Mouse (Mus musculus) E14TG2a.4 (cell line): ENCODE measurements around the gene Dynlt1a.
"Not testable (repeated sequence)": the region's sequence is repeated elsewhere in the genome, so short reads cannot be mapped to it uniquely, and the experiment has no call there.

ENCODE experiments used
- H3K27me3 ChIP-seq: 2 replicates; pipeline ENCODE4 v1.6.1; 2014; ENCODE audit warnings: low read length, control low read depth; ENCODE audit not compliant: insufficient read depth
- H3K36me3 ChIP-seq: 2 replicates; pipeline ENCODE4 v1.6.1; 2014; ENCODE audit warnings: low read length, control low read depth; ENCODE audit not compliant: insufficient read depth
- H3K4me1 ChIP-seq: replicated peaks from 2 replicates; pipeline ENCODE4 v1.6.1; 2014; ENCODE audit warnings: low read depth, low read length, control low read depth
- H3K4me3 ChIP-seq: replicated peaks from 2 replicates; pipeline ENCODE4 v1.5.1; 2014; ENCODE audit warnings: mild to moderate bottlenecking, low read length
- H3K9me3 ChIP-seq: 2 replicates; pipeline ENCODE4 v1.6.1; 2014; ENCODE audit warnings: low read length, control low read depth

The Dynlt1a gene

GRCm38 (mm10) chr17:6306503-6306902 is 10.8 kb downstream of the Dynlt1a start:
- H3K9me3 ChIP-seq, H3K4me1 ChIP-seq, H3K36me3 ChIP-seq, H3K27me3 ChIP-seq, H3K4me3 ChIP-seq: not testable (repeated sequence)

GRCm38 (mm10) chr17:6305656-6306270 is 11.5 kb downstream of the Dynlt1a start:
- H3K4me3 ChIP-seq, H3K9me3 ChIP-seq, H3K36me3 ChIP-seq, H3K27me3 ChIP-seq, H3K4me1 ChIP-seq: not testable (repeated sequence)

GRCm38 (mm10) chr17:6304891-6305290 is 12.4 kb downstream of the Dynlt1a start:
- H3K4me3 ChIP-seq, H3K9me3 ChIP-seq, H3K36me3 ChIP-seq, H3K4me1 ChIP-seq, H3K27me3 ChIP-seq: not testable (repeated sequence)

- not testable (repeated sequence) for H3K36me3 ChIP-seq, H3K27me3 ChIP-seq, H3K4me3 ChIP-seq, H3K9me3 ChIP-seq, H3K4me1 ChIP-seq
Observed at GRCm38 (mm10) chr17:6300190-6300863, 17.0 kb downstream of the Dynlt1a start.

- H3K36me3 ChIP-seq, H3K27me3 ChIP-seq, H3K9me3 ChIP-seq, H3K4me1 ChIP-seq, H3K4me3 ChIP-seq: not testable (repeated sequence)
Observed at GRCm38 (mm10) chr17:6297060-6297795, 20.1 kb downstream of the Dynlt1a start.

GRCm38 (mm10) chr17:6293882-6294281 is 23.4 kb downstream of the Dynlt1a start:
- H3K4me1 ChIP-seq, H3K9me3 ChIP-seq, H3K27me3 ChIP-seq, H3K4me3 ChIP-seq, H3K36me3 ChIP-seq: not testable (repeated sequence)

- H3K9me3 ChIP-seq, H3K4me3 ChIP-seq, H3K36me3 ChIP-seq, H3K27me3 ChIP-seq, H3K4me1 ChIP-seq: not testable (repeated sequence)
Observed at GRCm38 (mm10) chr17:6289045-6289444, 28.3 kb downstream of the Dynlt1a start.

GRCm38 (mm10) chr17:6286169-6286568 is 31.1 kb downstream of the Dynlt1a start:
- not testable (repeated sequence) for H3K4me1 ChIP-seq, H3K36me3 ChIP-seq, H3K4me3 ChIP-seq, H3K9me3 ChIP-seq, H3K27me3 ChIP-seq

GRCm38 (mm10) chr17:6283137-6283536 is 34.2 kb downstream of the Dynlt1a start:
- not testable (repeated sequence) for H3K27me3 ChIP-seq, H3K4me1 ChIP-seq, H3K9me3 ChIP-seq, H3K4me3 ChIP-seq, H3K36me3 ChIP-seq

GRCm38 (mm10) chr17:6280513-6280912 is 36.8 kb downstream of the Dynlt1a start:
- H3K36me3 ChIP-seq, H3K27me3 ChIP-seq, H3K9me3 ChIP-seq, H3K4me3 ChIP-seq, H3K4me1 ChIP-seq: not testable (repeated sequence)

GRCm38 (mm10) chr17:6279772-6280171 is 37.5 kb downstream of the Dynlt1a start:
- H3K36me3 ChIP-seq, H3K9me3 ChIP-seq, H3K27me3 ChIP-seq, H3K4me1 ChIP-seq, H3K4me3 ChIP-seq: not testable (repeated sequence)

GRCm38 (mm10) chr17:6279205-6279604 is 38.1 kb downstream of the Dynlt1a start:
- H3K9me3 ChIP-seq, H3K27me3 ChIP-seq, H3K4me1 ChIP-seq: not testable (repeated sequence)

GRCm38 (mm10) chr17:6274693-6275092 is 42.6 kb downstream of the Dynlt1a start:
- H3K4me3 ChIP-seq, H3K9me3 ChIP-seq, H3K4me1 ChIP-seq, H3K27me3 ChIP-seq, H3K36me3 ChIP-seq: not testable (repeated sequence)

More at GRCm38 (mm10) chr17:6279205-6279604, 38.1 kb downstream of the Dynlt1a start:
- H3K36me3 ChIP-seq, H3K4me3 ChIP-seq: not testable (repeated sequence)

- not testable (repeated sequence) for H3K4me3 ChIP-seq, H3K4me1 ChIP-seq, H3K36me3 ChIP-seq, H3K27me3 ChIP-seq, H3K9me3 ChIP-seq
Observed at GRCm38 (mm10) chr17:6271970-6272369, 45.3 kb downstream of the Dynlt1a start.
